Mouse (Mus musculus) G1E (cell line): ENCODE measurements around the gene Lrba.

Source experiments
- CTCF ChIP-seq: IDR thresholded peaks from 2 replicates; pipeline ENCODE4 v1.5.1; 2012; ENCODE audit warnings: low read depth, low read length, inconsistent platforms, mixed read lengths
- GATA1 ChIP-seq: IDR thresholded peaks from 2 replicates; pipeline ENCODE4 v1.6.1; 2012; ENCODE audit warnings: borderline replicate concordance, low read length, inconsistent platforms, mixed read lengths
- POLR2AphosphoS5 ChIP-seq: IDR thresholded peaks from 2 replicates; pipeline ENCODE4 v1.6.1; 2012; ENCODE audit warnings: low read depth, low read length, inconsistent platforms; ENCODE audit not compliant: insufficient replicate concordance
- TAL1 ChIP-seq: conservative IDR thresholded peaks from 2 replicates; pipeline ENCODE4 v1.6.1; 2012; ENCODE audit warnings: low read depth, low read length, inconsistent platforms, mixed read lengths

GRCm38 (mm10) chr3:86548091-86549015, 323.9 kb downstream of the Lrba start, which contains the start of gene Mab21l2:
- no peak for TF ChIP-seq CTCF
- TF ChIP-seq GATA1: no peak
- no peak for TF ChIP-seq TAL1
- TF ChIP-seq POLR2AphosphoS5: no peak
